Mouse (Mus musculus): Measurements from ENCODE around the gene Cyp4f37. TPM values are rescaled to one million over a fixed set of nuclear protein-coding genes. Genes with fewer than 3 reads are reported as not detected.

Cyp4f37 gene
- total RNA-seq, 1 experiment = 0.71 TPM

- in situ Hi-C loops (cut with MboI; ENCODE audit: low sequenced_read_pairs in 2 of 2, unreplicated experiment in 2 of 2) = no loop called here
- no peak overlapping the region for H3K4me3 ChIP-seq (ENCODE audit: insufficient read depth in 1 of 2, low read depth in 1 of 2, low read length in 2 of 2, poor library complexity in 1 of 2, severe bottlenecking in 1 of 2)
- no peaks in the 10 kb centered on the region for H3K36me3 ChIP-seq (ENCODE audit: control insufficient read depth, insufficient read depth, low read length, poor library complexity, severe bottlenecking)
- no peak overlapping the region for H3K9ac ChIP-seq (ENCODE audit: insufficient read depth, low read depth, low read length, poor library complexity, severe bottlenecking)
- no peak for DNase-seq (ENCODE audit: low read depth, low spot score)
- no peaks in the 10 kb centered on the region for H3K4me1 ChIP-seq (ENCODE audit: control insufficient read depth in 2 of 2, insufficient read depth in 2 of 2, low read length in 2 of 2, poor library complexity in 1 of 2)
- TF ChIP-seq MAFK (IDR thresholded peaks at IDR 0.05; ENCODE audit: insufficient read depth, low read depth, low read length) (no peak), ZC3H11A (IDR thresholded peaks at IDR 0.05; ENCODE audit: borderline replicate concordance, low read depth, low read length) (no peak), HCFC1 (IDR thresholded peaks at IDR 0.05; ENCODE audit: borderline replicate concordance, insufficient read depth, low read length) (no peak), ZNF384 (IDR thresholded peaks at IDR 0.05; ENCODE audit: low read depth, low read length) (no peak), CHD2 (IDR thresholded peaks at IDR 0.05; ENCODE audit: low read depth, low read length) (no peak)
- no peaks in the 10 kb centered on the region for H3K9me3 ChIP-seq (ENCODE audit: control insufficient read depth, insufficient read depth, low read depth, low read length)
- no peak overlapping the region for H3K27ac ChIP-seq (ENCODE audit: insufficient read depth, low read depth, low read length, poor library complexity, severe bottlenecking)
Observed at GRCm38 (mm10) chr17:32657041-32657440, 35.9 kb downstream of the Cyp4f37 start.

- in situ Hi-C loops (cut with MboI; ENCODE audit: low sequenced_read_pairs in 2 of 2, unreplicated experiment in 2 of 2) = no loop called here
- H3K27ac ChIP-seq (ENCODE audit: insufficient read depth, low read depth, low read length, poor library complexity, severe bottlenecking) = no peak overlapping the region
- no peak overlapping the region for H3K9ac ChIP-seq (ENCODE audit: insufficient read depth, low read depth, low read length, poor library complexity, severe bottlenecking)
- TF ChIP-seq ZC3H11A (IDR thresholded peaks at IDR 0.05; ENCODE audit: borderline replicate concordance, low read depth, low read length) (no peak), ZNF384 (IDR thresholded peaks at IDR 0.05; ENCODE audit: low read depth, low read length) (no peak), CHD2 (IDR thresholded peaks at IDR 0.05; ENCODE audit: low read depth, low read length) (no peak), HCFC1 (IDR thresholded peaks at IDR 0.05; ENCODE audit: borderline replicate concordance, insufficient read depth, low read length) (no peak)
- no peaks in the 10 kb centered on the region for H3K36me3 ChIP-seq (ENCODE audit: control insufficient read depth, insufficient read depth, low read length, poor library complexity, severe bottlenecking)
- no peaks in the 10 kb centered on the region for H3K4me1 ChIP-seq (ENCODE audit: control insufficient read depth in 2 of 2, insufficient read depth in 2 of 2, low read length in 2 of 2, poor library complexity in 1 of 2)
- H3K4me3 ChIP-seq (ENCODE audit: insufficient read depth in 1 of 2, low read depth in 1 of 2, low read length in 2 of 2, poor library complexity in 1 of 2, severe bottlenecking in 1 of 2) = no peak overlapping the region
- no peak for DNase-seq (ENCODE audit: low read depth, low spot score)
- no peaks in the 10 kb centered on the region for H3K9me3 ChIP-seq (ENCODE audit: control insufficient read depth, insufficient read depth, low read depth, low read length)
Observed at GRCm38 (mm10) chr17:32658246-32658645, 37.1 kb downstream of the Cyp4f37 start.

GRCm38 (mm10) chr17:32658712-32659111, 37.6 kb downstream of the Cyp4f37 start, which contains the start of gene Cyp4f40:
Gene Cyp4f40, plus strand, starts transcription at chr17:32658900.
- no peaks in the 10 kb centered on the region for H3K4me1 ChIP-seq (ENCODE audit: control insufficient read depth in 2 of 2, insufficient read depth in 2 of 2, low read length in 2 of 2, poor library complexity in 1 of 2)
- no peak for DNase-seq (ENCODE audit: low read depth, low spot score)
- H3K9ac ChIP-seq (ENCODE audit: insufficient read depth, low read depth, low read length, poor library complexity, severe bottlenecking) = no peak within 1 kb of the TSS
- H3K36me3 ChIP-seq (ENCODE audit: control insufficient read depth, insufficient read depth, low read length, poor library complexity, severe bottlenecking) = no peaks in the 10 kb centered on the region
- TF ChIP-seq HCFC1 (IDR thresholded peaks at IDR 0.05; ENCODE audit: borderline replicate concordance, insufficient read depth, low read length) = no peak
- no peak for TF ChIP-seq ZNF384 (IDR thresholded peaks at IDR 0.05; ENCODE audit: low read depth, low read length)
- TF ChIP-seq MAFK (IDR thresholded peaks at IDR 0.05; ENCODE audit: insufficient read depth, low read depth, low read length) = no peak
- no peak for TF ChIP-seq CHD2 (IDR thresholded peaks at IDR 0.05; ENCODE audit: low read depth, low read length)
- H3K4me3 ChIP-seq (ENCODE audit: insufficient read depth in 1 of 2, low read depth in 1 of 2, low read length in 2 of 2, poor library complexity in 1 of 2, severe bottlenecking in 1 of 2) = no peak within 1 kb of the TSS
- no peaks in the 10 kb centered on the region for H3K9me3 ChIP-seq (ENCODE audit: control insufficient read depth, insufficient read depth, low read depth, low read length)
- no peak within 1 kb of the TSS for H3K27ac ChIP-seq (ENCODE audit: insufficient read depth, low read depth, low read length, poor library complexity, severe bottlenecking)
- in situ Hi-C loops (cut with MboI; ENCODE audit: low sequenced_read_pairs in 2 of 2, unreplicated experiment in 2 of 2) = no loop called here

GRCm38 (mm10) chr17:32673976-32674375, 52.9 kb downstream of the Cyp4f37 start:
- in situ Hi-C loops (cut with MboI; ENCODE audit: low sequenced_read_pairs in 2 of 2, unreplicated experiment in 2 of 2) = no loop called here
- no peak overlapping the region for H3K9ac ChIP-seq (ENCODE audit: insufficient read depth, low read depth, low read length, poor library complexity, severe bottlenecking)
- H3K4me3 ChIP-seq (ENCODE audit: insufficient read depth in 1 of 2, low read depth in 1 of 2, low read length in 2 of 2, poor library complexity in 1 of 2, severe bottlenecking in 1 of 2) = no peak overlapping the region
- H3K9me3 ChIP-seq (ENCODE audit: control insufficient read depth, insufficient read depth, low read depth, low read length) = no peaks in the 10 kb centered on the region
- H3K4me1 ChIP-seq (ENCODE audit: control insufficient read depth in 2 of 2, insufficient read depth in 2 of 2, low read length in 2 of 2, poor library complexity in 1 of 2) = no peaks in the 10 kb centered on the region; a peak in 2 of 4 replicates
- no peak for DNase-seq (ENCODE audit: low read depth, low spot score)
- no peaks in the 10 kb centered on the region for H3K36me3 ChIP-seq (ENCODE audit: control insufficient read depth, insufficient read depth, low read length, poor library complexity, severe bottlenecking)
- TF ChIP-seq CHD2 (IDR thresholded peaks at IDR 0.05; ENCODE audit: low read depth, low read length) (no peak), ZNF384 (IDR thresholded peaks at IDR 0.05; ENCODE audit: low read depth, low read length) (no peak), ZC3H11A (IDR thresholded peaks at IDR 0.05; ENCODE audit: borderline replicate concordance, low read depth, low read length) (no peak), MAFK (IDR thresholded peaks at IDR 0.05; ENCODE audit: insufficient read depth, low read depth, low read length) (no peak), HCFC1 (IDR thresholded peaks at IDR 0.05; ENCODE audit: borderline replicate concordance, insufficient read depth, low read length) (no peak)
- no peak overlapping the region for H3K27ac ChIP-seq (ENCODE audit: insufficient read depth, low read depth, low read length, poor library complexity, severe bottlenecking)
